In genomic region chr17:87532762-87533161, GRCm38 (mm10) we compare ENCODE assay signal across 11 mouse cellular contexts.
DNase-seq lines count a peak whose midpoint lies in the region; ATAC-seq and TF ChIP-seq lines count a peak whose summit lies in the region.
"Had no signal": no experiment of that assay in that cellular context is flagged by ENCODE, and none has a peak within 500 bp of the region (broad histone marks: within the 10 kb centered on the region; RNA-seq: fewer than 3 reads in every experiment).

No protein-coding gene starts in this region.

- H3K27me3 ChIP-seq in heart, embryonic 11.5 days (ENCODE audit: control insufficient read depth, insufficient read depth, low read length): no peaks in the 10 kb centered on the region
- H3K27me3 ChIP-seq in limb, embryonic 14.5 days (ENCODE audit: control insufficient read depth, insufficient read depth, low read length): no peaks in the 10 kb centered on the region

- H3K4me3 ChIP-seq in heart, embryonic 11.5 days (ENCODE audit: low read depth, low read length): peak overlapping the region; percentile 38; the same call in 1 of the 2 replicates
- H3K4me3 ChIP-seq in limb, embryonic 14.5 days (replicated peaks; ENCODE audit: low read length): peak overlapping the region; percentile 3; the same call in 1 of the 2 replicates
- H3K4me3 ChIP-seq: myocyte had no signal

- TF ChIP-seq POLR2A in limb, embryonic 14.5 days (IDR thresholded peaks at IDR 0.05; ENCODE audit: borderline replicate concordance, extremely low read depth, insufficient read depth, insufficient read length): no peak

- H3K27ac ChIP-seq in heart, embryonic 11.5 days (ENCODE audit: low read depth, low read length): peak overlapping the region; percentile 79
- H3K27ac ChIP-seq in limb, embryonic 14.5 days (replicated peaks; ENCODE audit: low read depth, low read length): no peak overlapping the region

- no peaks in the 10 kb centered on the region for H3K9me3 ChIP-seq in heart, embryonic 11.5 days (replicated peaks; ENCODE audit: control insufficient read depth, low read length)
- no peaks in the 10 kb centered on the region for H3K9me3 ChIP-seq in limb, embryonic 14.5 days (ENCODE audit: control insufficient read depth, low read length)

- intact Hi-C loops in heart, postnatal 25 days (cut with DNase I): no loop called here

- DNase-seq in heart, postnatal 25 days (ENCODE audit: low spot score): no peak
- DNase-seq in right cerebral cortex, adult 2 months (ENCODE audit: low spot score in 2 of 2): peak; percentile 13 to 27
- DNase-seq in right cerebral cortex, postnatal 4 days: no peak
- no peak for DNase-seq in limb, embryonic 14.5 days (ENCODE audit: low spot score)
- DNase-seq in thymus, postnatal 0 days (ENCODE audit: low spot score): no peak
- DNase-seq in ovary, postnatal 14 days (ENCODE audit: low spot score): no peak
- DNase-seq in B cell, adult 2 months: no peak
- DNase-seq: cerebellum, adult 9-10 months; gastrocnemius, postnatal 10 days had no signal

- H3K9ac ChIP-seq in heart, embryonic 11.5 days (ENCODE audit: low read depth, low read length): 0 out of 2 replicates have a peak overlapping the region, but pooled peaks have one; percentile 43
- H3K9ac ChIP-seq in limb, embryonic 14.5 days (ENCODE audit: low read depth, low read length, severe bottlenecking): no peak overlapping the region

- WGBS in heart, embryonic 11.5 days (ENCODE audit: insufficient replicate concordance): 31% methylated on average over 6 of the region's 6 CpGs
- 30% methylated on average over 6 of the region's 6 CpGs for WGBS in limb, embryonic 14.5 days

- peaks cover 20% of the 10 kb centered on the region for H3K4me1 ChIP-seq in heart, embryonic 11.5 days (ENCODE audit: control insufficient read depth, insufficient read depth, low read length)
- peaks cover 16% of the 10 kb centered on the region for H3K4me1 ChIP-seq in limb, embryonic 14.5 days (ENCODE audit: control insufficient read depth, insufficient read depth, low read length)

- no peak for ATAC-seq in heart, embryonic 11.5 days (replicated peaks; ENCODE audit: insufficient number of reproducible peaks, low FRiP score, low TSS enrichment)
- no peak for ATAC-seq in limb, embryonic 14.5 days (ENCODE audit: low FRiP score, low read depth)

- H3K4me2 ChIP-seq in heart, embryonic 11.5 days: peak overlapping the region; percentile 75
- H3K4me2 ChIP-seq in limb, embryonic 14.5 days (replicated peaks; ENCODE audit: low read depth, low read length, severe bottlenecking): peak overlapping the region; percentile 57

- no peaks in the 10 kb centered on the region for H3K36me3 ChIP-seq in heart, embryonic 11.5 days (ENCODE audit: control insufficient read depth, insufficient read depth, low read length)
- no peaks in the 10 kb centered on the region for H3K36me3 ChIP-seq in limb, embryonic 14.5 days (ENCODE audit: control insufficient read depth, insufficient read depth, low read length)

Comparison
In these comparisons a context has a peak if more than half of its experiments do, and no peak if none do; other contexts are left out.
1. DNase-seq: peak in right cerebral cortex, adult 2 months (2 of 2); none in heart, postnatal 25 days (single experiment), right cerebral cortex, postnatal 4 days (single experiment), limb, embryonic 14.5 days (single experiment), thymus, postnatal 0 days (single experiment), ovary, postnatal 14 days (single experiment) and B cell, adult 2 months (0 of 2).